Mouse (Mus musculus): ENCODE results near the gene Fgf12. TPM values are rescaled to one million over a fixed set of nuclear protein-coding genes. Genes with fewer than 3 reads are reported as not detected.
A peak's percentile ranks its signal among the peaks of the same experiment; 100 is the strongest.

Fgf12 gene
- total and polyA plus RNA-seq, 2 experiments from 2014 or later: 5.2 to 44.8 TPM

GRCm38 (mm10) chr16:28631721-28632120 is 121.1 kb downstream of the Fgf12 start:
- 25% methylated on average over 5 of the region's 5 CpGs for WGBS
- no peak overlapping the region for H3K4me2 ChIP-seq (ENCODE audit: low read depth, low read length)

GRCm38 (mm10) chr16:28630771-28631484 is 121.9 kb downstream of the Fgf12 start:
- H3K9me3 ChIP-seq (replicated peaks; ENCODE audit: control insufficient read depth, low read length): no peaks in the 10 kb centered on the region
- no peaks in the 10 kb centered on the region for H3K36me3 ChIP-seq (replicated peaks; ENCODE audit: control insufficient read depth, insufficient read depth, low read length)
- no peak overlapping the region for H3K4me3 ChIP-seq (ENCODE audit: low read depth, low read length)
- no peaks in the 10 kb centered on the region; the same call in 1 of the 2 replicates for H3K4me1 ChIP-seq (ENCODE audit: control insufficient read depth, insufficient read depth)
- no peaks in the 10 kb centered on the region for H3K27me3 ChIP-seq (ENCODE audit: control insufficient read depth, insufficient read depth, low read length)
- H3K27ac ChIP-seq (ENCODE audit: low read depth): no peak overlapping the region; the same call in 1 of the 2 replicates
- DNase-seq (ENCODE audit: low spot score): no peak
- TF ChIP-seq CTCF (IDR thresholded peaks at IDR 0.05; ENCODE audit: low read depth): no peak
- no peak for TF ChIP-seq EP300 (IDR thresholded peaks at IDR 0.05; ENCODE audit: low read depth)
- 79% methylated on average over 11 of the region's 11 CpGs for WGBS
- ATAC-seq (ENCODE audit: insufficient read depth, low read depth): no peak
- no peak overlapping the region for H3K9ac ChIP-seq (replicated peaks; ENCODE audit: low read depth, low read length)
- no peak overlapping the region for H3K4me2 ChIP-seq (ENCODE audit: low read depth, low read length)

More at GRCm38 (mm10) chr16:28631721-28632120, 121.1 kb downstream of the Fgf12 start:
- TF ChIP-seq CTCF (IDR thresholded peaks at IDR 0.05; ENCODE audit: low read depth): no peak
- H3K9me3 ChIP-seq (replicated peaks; ENCODE audit: control insufficient read depth, low read length): no peaks in the 10 kb centered on the region
- H3K27me3 ChIP-seq (ENCODE audit: control insufficient read depth, insufficient read depth, low read length): no peaks in the 10 kb centered on the region
- no peak for ATAC-seq (ENCODE audit: insufficient read depth, low read depth)
- H3K4me3 ChIP-seq (ENCODE audit: low read depth, low read length): no peak overlapping the region
- no peaks in the 10 kb centered on the region for H3K36me3 ChIP-seq (replicated peaks; ENCODE audit: control insufficient read depth, insufficient read depth, low read length)
- no peak overlapping the region for H3K9ac ChIP-seq (replicated peaks; ENCODE audit: low read depth, low read length)
- peak overlapping the region; percentile 48 for H3K27ac ChIP-seq (ENCODE audit: low read depth)
- DNase-seq (ENCODE audit: low spot score): no peak
- no peaks in the 10 kb centered on the region; the same call in 1 of the 2 replicates for H3K4me1 ChIP-seq (ENCODE audit: control insufficient read depth, insufficient read depth)

- TF ChIP-seq EP300 (IDR thresholded peaks at IDR 0.05; ENCODE audit: low read depth) (no peak), CTCF (IDR thresholded peaks at IDR 0.05; ENCODE audit: low read depth) (no peak)
- H3K27ac ChIP-seq (ENCODE audit: low read depth): no peak overlapping the region
- WGBS: 66% methylated on average over 6 of the region's 6 CpGs
- H3K9me3 ChIP-seq (replicated peaks; ENCODE audit: control insufficient read depth, low read length): peaks cover 3% of the 10 kb centered on the region; the same call in 1 of the 2 replicates
- no peaks in the 10 kb centered on the region; the same call in 1 of the 2 replicates for H3K4me1 ChIP-seq (ENCODE audit: control insufficient read depth, insufficient read depth)
- DNase-seq (ENCODE audit: low spot score): no peak
- H3K36me3 ChIP-seq (replicated peaks; ENCODE audit: control insufficient read depth, insufficient read depth, low read length): no peaks in the 10 kb centered on the region
- H3K4me2 ChIP-seq (ENCODE audit: low read depth, low read length): no peak overlapping the region
- ATAC-seq (ENCODE audit: insufficient read depth, low read depth): no peak
- no peaks in the 10 kb centered on the region for H3K27me3 ChIP-seq (ENCODE audit: control insufficient read depth, insufficient read depth, low read length)
- no peak overlapping the region for H3K4me3 ChIP-seq (ENCODE audit: low read depth, low read length)
- no peak overlapping the region for H3K9ac ChIP-seq (replicated peaks; ENCODE audit: low read depth, low read length)
These were observed 126.6 kb downstream of the Fgf12 start for GRCm38 (mm10) chr16:28626259-28626658.

GRCm38 (mm10) chr16:28625689-28626088 is 127.2 kb downstream of the Fgf12 start:
- no peak overlapping the region for H3K9ac ChIP-seq (replicated peaks; ENCODE audit: low read depth, low read length)
- ATAC-seq (ENCODE audit: insufficient read depth, low read depth): no peak
- TF ChIP-seq EP300 (IDR thresholded peaks at IDR 0.05; ENCODE audit: low read depth): no peak
- TF ChIP-seq CTCF (IDR thresholded peaks at IDR 0.05; ENCODE audit: low read depth): no peak
- peaks cover 3% of the 10 kb centered on the region; the same call in 1 of the 2 replicates for H3K9me3 ChIP-seq (replicated peaks; ENCODE audit: control insufficient read depth, low read length)
- no peak overlapping the region for H3K4me2 ChIP-seq (ENCODE audit: low read depth, low read length)
- H3K4me3 ChIP-seq (ENCODE audit: low read depth, low read length): no peak overlapping the region
- no peak overlapping the region for H3K27ac ChIP-seq (ENCODE audit: low read depth)
- no peaks in the 10 kb centered on the region for H3K4me1 ChIP-seq (ENCODE audit: control insufficient read depth, insufficient read depth)
- no peak for DNase-seq (ENCODE audit: low spot score)
- H3K27me3 ChIP-seq (ENCODE audit: control insufficient read depth, insufficient read depth, low read length): no peaks in the 10 kb centered on the region
- H3K36me3 ChIP-seq (replicated peaks; ENCODE audit: control insufficient read depth, insufficient read depth, low read length): no peaks in the 10 kb centered on the region
- 70% methylated on average over 5 of the region's 5 CpGs for WGBS

- ATAC-seq (ENCODE audit: insufficient read depth, low read depth): no peak
- H3K4me3 ChIP-seq (ENCODE audit: low read depth, low read length): no peak overlapping the region
- no peak for TF ChIP-seq EP300 (IDR thresholded peaks at IDR 0.05; ENCODE audit: low read depth)
- TF ChIP-seq CTCF (IDR thresholded peaks at IDR 0.05; ENCODE audit: low read depth): no peak
These were observed 138.5 kb downstream of the Fgf12 start for GRCm38 (mm10) chr16:28614412-28614811.

More at GRCm38 (mm10) chr16:28614412-28614811, 138.5 kb downstream of the Fgf12 start:
- no peaks in the 10 kb centered on the region for H3K27me3 ChIP-seq (ENCODE audit: control insufficient read depth, insufficient read depth, low read length)
- H3K9me3 ChIP-seq (replicated peaks; ENCODE audit: control insufficient read depth, low read length): no peaks in the 10 kb centered on the region
- H3K9ac ChIP-seq (replicated peaks; ENCODE audit: low read depth, low read length): no peak overlapping the region
- H3K27ac ChIP-seq (ENCODE audit: low read depth): no peak overlapping the region
- H3K4me1 ChIP-seq (ENCODE audit: control insufficient read depth, insufficient read depth): no peaks in the 10 kb centered on the region
- no peaks in the 10 kb centered on the region for H3K36me3 ChIP-seq (replicated peaks; ENCODE audit: control insufficient read depth, insufficient read depth, low read length)
- no peak for DNase-seq (ENCODE audit: low spot score)
- no peak overlapping the region for H3K4me2 ChIP-seq (ENCODE audit: low read depth, low read length)
- 71% methylated on average over 3 of the region's 3 CpGs for WGBS
